Mouse (Mus musculus) CH12.LX (cell line): ENCODE data around the gene Zfp235. TPM values are rescaled to one million over a fixed set of nuclear protein-coding genes. Genes with fewer than 3 reads are reported as not detected.

ENCODE experiments used
- DNase-seq: peaks from one replicate; pipeline ENCODE4 v3.0.0-alpha.2; 2013; ENCODE audit errors: extremely low read depth
- H3K27ac ChIP-seq: 2 replicates; pipeline ENCODE4 v1.5.1; 2012; ENCODE audit warnings: low read depth, mild to moderate bottlenecking, control low read depth, moderate library complexity; ENCODE audit not compliant: insufficient read depth
- H3K27me3 ChIP-seq: replicated peaks from 2 replicates; pipeline ENCODE3; 2012; ENCODE audit warnings: inconsistent platforms
- H3K36me3 ChIP-seq, 2 experiments: replicated peaks in 1 of 2; 2 replicates each; pipeline versions ENCODE3 to v1.6.1; 2012; ENCODE audit warnings: inconsistent platforms in 1 of 2, low read length in 1 of 2, mild to moderate bottlenecking in 1 of 2, mixed read lengths in 1 of 2, moderate library complexity in 1 of 2; ENCODE audit not compliant: control insufficient read depth in 1 of 2, insufficient read depth in 1 of 2
- H3K4me1 ChIP-seq, 2 experiments: 2 replicates each; pipeline ENCODE4 v1.6.1; 2012; ENCODE audit warnings: inconsistent platforms in 1 of 2, moderate library complexity in 1 of 2; ENCODE audit not compliant: insufficient read depth in 2 of 2, control insufficient read depth in 1 of 2
- H3K4me2 ChIP-seq: 2 replicates; pipeline ENCODE4 v1.6.1; 2012; ENCODE audit warnings: low read depth, mild to moderate bottlenecking, control low read depth; ENCODE audit not compliant: poor library complexity, insufficient read depth, severe bottlenecking
- H3K4me3 ChIP-seq, 3 experiments: fragments of 150-350 bp in 1 of 3; sonication (generic) in 1 of 3; replicated peaks in 1 of 3; 2 replicates each; pipeline versions ENCODE3 to v1.5.1; 2011 to 2012; ENCODE audit warnings: low read depth in 2 of 3, low read length in 2 of 3, mild to moderate bottlenecking in 2 of 3, moderate library complexity in 2 of 3, control low read depth in 1 of 3, improper control_type of control experiment in 1 of 3, inconsistent platforms in 1 of 3, mixed read lengths in 1 of 3; ENCODE audit not compliant: poor library complexity in 1 of 3
- H3K79me2 ChIP-seq: replicated peaks from 2 replicates; pipeline ENCODE4 v1.6.1; 2012; ENCODE audit warnings: mild to moderate bottlenecking, moderate library complexity; ENCODE audit not compliant: control insufficient read depth, poor library complexity, insufficient read depth, severe bottlenecking; ENCODE audit errors: extremely low read depth
- H3K9ac ChIP-seq: 2 replicates; pipeline ENCODE4 v1.6.1; 2012; ENCODE audit warnings: low read depth, mild to moderate bottlenecking, control low read depth, moderate library complexity; ENCODE audit not compliant: insufficient read depth
- H3K9me3 ChIP-seq: replicated peaks from 2 replicates; pipeline ENCODE3; 2012; ENCODE audit warnings: low read length, inconsistent platforms, mixed read lengths
- BHLHE40 ChIP-seq: IDR thresholded peaks from 2 replicates; pipeline ENCODE4 v1.6.1; 2011; ENCODE audit warnings: mild to moderate bottlenecking, low read depth, low read length, improper control_type of control experiment
- CHD1 ChIP-seq: IDR thresholded peaks from 2 replicates; pipeline ENCODE4 v1.6.1; 2012; ENCODE audit warnings: low read depth, low read length, improper control_type of control experiment, inconsistent platforms
- CTCF ChIP-seq, 2 experiments: IDR thresholded peaks in 1 of 2; conservative IDR thresholded peaks in 1 of 2; 2 replicates each; pipeline ENCODE4 v1.5.1; 2011 to 2012; ENCODE audit warnings: low read depth in 2 of 2, low read length in 2 of 2, improper control_type of control experiment in 1 of 2, inconsistent platforms in 1 of 2, mild to moderate bottlenecking in 1 of 2, moderate library complexity in 1 of 2
- E2F4 ChIP-seq: IDR thresholded peaks from 2 replicates; pipeline ENCODE4 v1.6.1; 2011; ENCODE audit warnings: low read depth, low read length, improper control_type of control experiment; ENCODE audit not compliant: insufficient replicate concordance
- ELF1 ChIP-seq: IDR thresholded peaks from 2 replicates; pipeline ENCODE4 v1.6.1; 2014; ENCODE audit warnings: low read depth, mild to moderate bottlenecking, inconsistent platforms, low read length, improper control_type of control experiment
- EP300 ChIP-seq: IDR thresholded peaks from 2 replicates; pipeline ENCODE4 v1.6.1; 2011; ENCODE audit warnings: low read length, improper control_type of control experiment
- ETS1 ChIP-seq: conservative IDR thresholded peaks from 2 replicates; pipeline ENCODE4 v1.6.1; 2012; ENCODE audit warnings: low read depth, mild to moderate bottlenecking, inconsistent platforms, low read length, improper control_type of control experiment, moderate library complexity
- IRF4 ChIP-seq: IDR thresholded peaks from 2 replicates; pipeline ENCODE4 v1.6.1; 2014; ENCODE audit warnings: low read depth, mild to moderate bottlenecking, inconsistent platforms, low read length, improper control_type of control experiment
- KAT2A ChIP-seq: IDR thresholded peaks from 2 replicates; pipeline ENCODE4 v1.6.1; 2012; ENCODE audit warnings: low read length, improper control_type of control experiment, inconsistent platforms; ENCODE audit not compliant: insufficient replicate concordance
- MAX ChIP-seq: IDR thresholded peaks from 2 replicates; pipeline ENCODE4 v1.6.1; 2011; ENCODE audit warnings: low read length, improper control_type of control experiment
- MEF2A ChIP-seq: IDR thresholded peaks from 2 replicates; pipeline ENCODE4 v1.6.1; 2014; ENCODE audit warnings: low read depth, mild to moderate bottlenecking, inconsistent platforms, low read length, improper control_type of control experiment, borderline replicate concordance
- MYC ChIP-seq: IDR thresholded peaks from 2 replicates; pipeline ENCODE4 v1.6.1; 2011; ENCODE audit warnings: low read depth, mild to moderate bottlenecking, improper control_type of control experiment, low read length
- NELFE ChIP-seq: IDR thresholded peaks from 2 replicates; pipeline ENCODE4 v1.6.1; 2011; ENCODE audit warnings: low read depth, low read length, improper control_type of control experiment
- NRF1 ChIP-seq: IDR thresholded peaks from 2 replicates; pipeline ENCODE4 v1.6.1; 2014; ENCODE audit warnings: low read depth, mild to moderate bottlenecking, inconsistent platforms, low read length, improper control_type of control experiment, moderate library complexity
- PAX5 ChIP-seq: IDR thresholded peaks from 2 replicates; pipeline ENCODE4 v1.6.1; 2012; ENCODE audit warnings: low read length, inconsistent platforms, mixed read lengths
- POLR2A ChIP-seq: IDR thresholded peaks from 2 replicates; pipeline ENCODE4 v1.6.1; 2011; ENCODE audit warnings: low read depth, mild to moderate bottlenecking, improper control_type of control experiment, low read length
- POLR2AphosphoS2 ChIP-seq: IDR thresholded peaks from 2 replicates; pipeline ENCODE4 v1.6.1; 2011; ENCODE audit warnings: low read depth, low read length, improper control_type of control experiment
- TBP ChIP-seq: conservative IDR thresholded peaks from 2 replicates; pipeline ENCODE4 v1.6.1; 2011; ENCODE audit warnings: low read depth, low read length, improper control_type of control experiment
- TCF12 ChIP-seq: IDR thresholded peaks from 2 replicates; pipeline ENCODE4 v1.6.1; 2014; ENCODE audit warnings: low read depth, mild to moderate bottlenecking, inconsistent platforms, low read length, improper control_type of control experiment
- USF1 ChIP-seq: IDR thresholded peaks from 2 replicates; pipeline ENCODE4 v1.6.1; 2014; ENCODE audit warnings: low read depth, mild to moderate bottlenecking, inconsistent platforms, low read length, improper control_type of control experiment
- USF2 ChIP-seq: conservative IDR thresholded peaks from 2 replicates; pipeline ENCODE4 v1.6.1; 2011; ENCODE audit warnings: low read depth, low read length, improper control_type of control experiment
- ZC3H11A ChIP-seq: IDR thresholded peaks from 2 replicates; pipeline ENCODE4 v1.6.1; 2012; ENCODE audit warnings: low read depth, mild to moderate bottlenecking, inconsistent platforms, low read length, improper control_type of control experiment
- ZMIZ1 ChIP-seq: IDR thresholded peaks from 2 replicates; pipeline ENCODE4 v1.6.1; 2012; ENCODE audit warnings: low read depth, mild to moderate bottlenecking, inconsistent platforms, low read length, improper control_type of control experiment
- ZNF384 ChIP-seq: IDR thresholded peaks from 2 replicates; pipeline ENCODE4 v1.6.1; 2012; ENCODE audit warnings: low read depth, low read length, improper control_type of control experiment, inconsistent platforms
- dilution Hi-C: fragments of 300-500 bp; cut with MboI; formaldehyde crosslinking; loops from 2 replicates; pipeline ENCODE4 v1.14.3; 2020; ENCODE audit warnings: low sequenced_read_pairs; ENCODE audit not compliant: extremely low pct_unique_long_range_greater_than_20kb, extremely low pct_ligation_motif_present
- in situ Hi-C: fragments of 300-500 bp; cut with MboI; formaldehyde crosslinking; loops from 3 replicates; pipeline ENCODE4 v1.14.3; 2019; ENCODE audit warnings: low sequenced_read_pairs, low pct_ligation_motif_present, low pct_unique_long_range_greater_than_20kb, mixed read lengths
- polyA plus RNA-seq: library from polyadenylated mRNA; unstranded; fragments of >175 nt; gene quantifications from 2 replicates; pipeline ENCODE4 v1.2.1, GENCODE M21; 2012; ENCODE audit warnings: low read depth; ENCODE audit not compliant: insufficient read length
- total RNA-seq, 2 experiments: library from RNA; depleted of rRNA; stranded (reverse); fragments of 300-350 nt in 1 of 2; fragments of >200 nt in 1 of 2; gene quantifications; 2 replicates each; pipeline ENCODE4 v1.2.3; 2012 to 2014

Zfp235 gene
- total and polyA plus RNA-seq, 3 experiments = 2.8 to 6.7 (median 5.9) TPM

DNA sequence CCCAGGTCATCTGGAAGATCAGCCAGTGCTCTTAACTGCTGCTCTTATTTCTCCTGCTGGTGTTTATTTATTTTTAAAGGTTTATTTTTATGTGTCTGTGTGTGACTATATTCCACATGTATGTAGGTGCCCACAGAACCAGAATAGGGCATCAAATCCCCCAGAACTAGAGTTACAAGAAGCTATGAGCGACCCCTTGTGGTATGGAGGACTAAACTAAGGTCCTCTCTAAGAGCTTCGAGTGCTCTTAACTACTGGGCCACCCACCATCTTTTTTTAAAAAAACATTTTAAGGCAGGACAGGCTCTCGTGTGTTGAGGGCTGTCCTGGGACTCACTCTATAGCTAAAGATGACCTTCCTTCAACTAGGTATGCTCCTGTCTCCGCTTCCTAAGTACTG, 47.1 kb upstream of the Zfp235 start:
- dilution Hi-C loops (no loop called here), in situ Hi-C loops (no loop called here)
- Histone ChIP-seq H3K4me2 (no peak overlapping the region), H3K4me3 (no peak overlapping the region), H3K27me3 (no peaks in the 10 kb centered on the region), H3K4me1 (peaks cover 9 to 23% of the 10 kb centered on the region in 2 experiments), H3K36me3 (peaks cover 6 to 38% of the 10 kb centered on the region in 2 experiments), H3K79me2 (peaks cover 25% of the 10 kb centered on the region), H3K9me3 (peaks cover 2% of the 10 kb centered on the region), H3K27ac (no peak overlapping the region), H3K9ac (no peak overlapping the region)
- no peak for DNase-seq
- TF ChIP-seq ZMIZ1 = no peak
- TF ChIP-seq MEF2A = no peak
- no peak for TF ChIP-seq E2F4
- no peak for TF ChIP-seq CTCF (conservative IDR thresholded peaks at IDR 0.05 in 1 of 2, IDR thresholded peaks at IDR 0.05 in 1 of 2; ENCODE audit: low read depth in 2 of 2, low read length in 2 of 2)
- no peak for TF ChIP-seq PAX5
- no peak for TF ChIP-seq TBP
- TF ChIP-seq EP300 = no peak
- no peak for TF ChIP-seq BHLHE40
- no peak for TF ChIP-seq MYC
- no peak for TF ChIP-seq ZNF384
- no peak for TF ChIP-seq ETS1
- TF ChIP-seq POLR2AphosphoS2 = no peak
- no peak for TF ChIP-seq ELF1
- no peak for TF ChIP-seq USF1
- TF ChIP-seq KAT2A = no peak
- TF ChIP-seq ZC3H11A = no peak

DNA sequence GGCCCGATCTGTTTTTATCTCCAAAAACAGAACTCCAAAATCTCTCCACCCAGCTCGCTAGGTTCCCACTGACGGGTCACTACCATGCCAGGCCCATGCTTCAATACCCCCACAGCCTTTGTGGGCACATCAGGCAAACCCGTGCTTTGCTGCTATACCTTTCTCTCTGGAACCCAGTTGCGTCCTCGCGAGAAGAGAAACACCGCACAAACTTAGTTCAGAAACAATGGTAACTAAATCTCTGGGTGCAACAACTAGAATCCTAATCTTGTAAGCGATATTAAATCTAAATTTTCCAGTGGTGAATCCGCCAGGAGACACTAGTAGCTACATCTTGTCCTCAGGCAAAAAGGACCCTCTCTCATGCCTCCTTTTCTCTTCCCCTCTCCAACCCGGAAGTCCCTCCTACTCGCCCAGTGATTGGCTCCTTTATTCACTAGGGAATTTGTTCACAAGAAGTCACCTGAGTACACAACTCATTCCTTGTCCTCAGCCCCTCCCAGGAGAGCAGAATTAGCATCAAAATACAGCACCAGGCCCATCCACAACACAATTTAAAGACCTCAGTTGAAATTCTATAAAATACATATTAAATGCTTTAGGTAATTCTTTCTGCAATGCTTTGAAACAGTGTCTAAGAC, 46.4 kb upstream of the Zfp235 start:
- H3K27ac ChIP-seq = no peak overlapping the region
- TF ChIP-seq CHD1 (no peak), USF2 (no peak), E2F4 (no peak), POLR2A (no peak), MAX (no peak), NELFE (no peak), CTCF (conservative IDR thresholded peaks at IDR 0.05 in 1 of 2, IDR thresholded peaks at IDR 0.05 in 1 of 2; ENCODE audit: low read depth in 2 of 2, low read length in 2 of 2) (no peak), PAX5 (no peak), USF1 (no peak), NRF1 (no peak), IRF4 (no peak), BHLHE40 (no peak), MEF2A (no peak), ELF1 (no peak), TCF12 (no peak), EP300 (no peak), ZMIZ1 (no peak)
- H3K27me3 ChIP-seq = no peaks in the 10 kb centered on the region
- H3K4me1 ChIP-seq = peaks cover 9 to 23% of the 10 kb centered on the region in 2 experiments
- H3K9me3 ChIP-seq = no peaks in the 10 kb centered on the region
- H3K9ac ChIP-seq = no peak overlapping the region
- H3K36me3 ChIP-seq = peaks cover 6 to 38% of the 10 kb centered on the region in 2 experiments
- dilution Hi-C loops (no loop called here), in situ Hi-C loops (no loop called here)
- peaks cover 23% of the 10 kb centered on the region for H3K79me2 ChIP-seq
- no peak overlapping the region for H3K4me3 ChIP-seq
- no peak for DNase-seq
- no peak overlapping the region for H3K4me2 ChIP-seq
